Mouse (Mus musculus) liver, adult 2 months (tissue): ENCODE results near the gene Acss2.

Source experiments
- CTCF ChIP-seq: fragments of 200-500 bp; IDR thresholded peaks from 2 replicates; pipeline ENCODE4 v1.5.1; 2011; ENCODE audit warnings: low read depth, low read length, control low read depth
- POLR2A ChIP-seq: fragments of 200-500 bp; IDR thresholded peaks from 2 replicates; pipeline ENCODE4 v1.6.1; 2011; ENCODE audit warnings: low read length, control low read depth; ENCODE audit not compliant: insufficient read depth; ENCODE audit errors: extremely low read depth

- TF ChIP-seq POLR2A (no peak), CTCF (no peak)
Observed at GRCm38 (mm10) chr2:155628519-155628918, 110.8 kb downstream of the Acss2 start.
